Mouse (Mus musculus): ENCODE measurements around the gene Serpinb9e.
"Not testable (repeated sequence)": the region's sequence is repeated elsewhere in the genome, so short reads cannot be mapped to it uniquely, and the experiment has no call there.

Gene Serpinb9e

DNA sequence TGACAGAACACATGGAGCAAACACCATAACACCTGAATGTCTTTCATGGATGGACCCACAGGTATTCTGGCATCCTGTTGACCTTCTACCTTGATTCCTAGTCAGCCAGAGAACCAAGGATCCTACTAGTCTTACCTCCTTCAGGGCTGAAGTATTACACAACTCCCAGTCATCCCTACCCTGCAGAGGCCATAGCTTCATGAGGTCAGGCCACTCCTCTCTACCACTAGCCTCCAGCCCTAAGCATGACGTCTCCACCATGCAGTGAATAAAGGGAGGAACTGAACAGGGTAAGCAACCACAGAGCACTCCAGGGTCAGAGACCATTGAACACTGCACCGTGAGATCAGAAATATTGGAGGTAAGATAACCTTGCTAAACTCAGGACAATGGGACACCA lies at the start of gene Serpinb9e:
Gene Serpinb9e (plus strand): TSS at position 301 of the 400 bp plus-strand sequence.
- not testable (repeated sequence) for DNase-seq (ENCODE audit: low spot score)

GRCm38 (mm10) chr13:33199740-33200139 lies 49.7 kb upstream of the Serpinb9e start:
- no peak for DNase-seq (ENCODE audit: low spot score)

DNA sequence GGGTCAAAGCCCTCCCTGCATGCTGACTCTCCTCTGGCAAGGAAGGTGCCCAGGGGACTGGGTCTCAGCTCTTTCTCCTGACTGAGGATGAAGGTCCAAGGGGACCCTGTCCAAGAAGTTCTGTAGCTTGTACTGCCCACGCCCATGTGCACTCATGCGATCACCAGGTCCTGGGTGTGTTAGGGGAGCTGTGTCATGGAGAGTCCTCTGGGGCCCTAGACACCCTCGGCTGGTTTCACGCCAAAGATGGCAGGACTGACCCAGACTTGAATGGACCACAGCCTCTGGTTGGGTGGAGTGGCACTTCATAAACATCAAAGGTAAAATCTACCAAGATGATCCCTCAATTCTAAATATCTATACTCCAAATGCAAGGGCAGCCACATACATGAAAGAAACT lies 59.2 kb downstream of the Serpinb9e start:
- DNase-seq (ENCODE audit: low spot score), result not testable (repeated sequence)
